7 mouse cellular contexts compared by ENCODE assay signal in the genomic region with DNA sequence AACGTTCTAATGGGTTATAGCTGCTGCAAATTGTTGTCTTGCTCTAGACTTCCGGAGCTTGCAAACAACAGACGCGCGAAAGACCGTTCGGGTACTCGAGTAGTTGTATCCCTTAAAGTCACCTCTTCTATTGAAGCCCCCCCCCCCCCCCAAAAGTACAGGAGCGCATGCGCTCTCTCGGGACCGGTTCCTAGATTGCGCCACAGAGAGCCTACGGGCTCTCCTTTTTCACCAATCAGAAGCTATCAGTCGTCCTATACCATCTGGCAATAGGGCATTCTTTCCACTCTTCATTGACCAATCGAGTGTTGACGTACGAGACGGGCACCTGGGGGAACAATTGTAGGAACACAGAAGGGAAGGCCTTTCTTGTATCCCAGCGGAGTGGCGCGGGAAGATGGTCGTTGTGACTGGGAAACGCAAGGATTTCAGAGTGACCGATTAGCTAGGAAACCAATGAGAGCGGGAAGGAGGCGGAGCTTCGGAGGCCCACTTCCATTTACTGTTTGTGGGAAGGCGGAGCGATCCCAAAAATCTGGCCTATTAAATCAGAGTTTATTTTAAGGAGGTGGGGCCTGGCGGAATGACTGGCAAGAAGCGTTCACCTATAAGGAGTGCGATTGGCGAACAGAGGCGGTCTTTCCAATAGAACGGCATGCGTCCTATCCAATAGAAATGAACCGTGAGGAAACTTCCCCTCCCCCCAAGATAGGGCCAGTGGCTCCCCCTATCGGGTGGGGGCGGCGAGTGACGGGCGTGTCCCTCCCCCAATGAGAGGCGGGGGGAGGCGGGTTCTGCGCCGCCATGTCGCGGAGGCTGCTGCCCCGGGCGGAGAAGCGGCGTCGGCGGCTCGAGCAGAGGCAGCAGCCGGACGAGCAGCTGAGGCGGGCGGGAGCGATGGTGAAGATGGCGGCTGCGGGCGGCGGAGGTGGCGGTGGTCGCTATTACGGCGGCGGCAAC. TPM values are rescaled to one million over a fixed set of nuclear protein-coding genes. Genes with fewer than 3 reads are reported as not detected.
DNase-seq lines count a peak whose midpoint lies in the region; ATAC-seq lines count a peak whose summit lies in the region.

No protein-coding gene starts in this region.

- peak overlapping the region; percentile 93 for H3K9ac ChIP-seq in embryonic facial prominence, embryonic 11.5 days (replicated peaks; ENCODE audit: low read length)
- peak overlapping the region; percentile 96 for H3K9ac ChIP-seq in limb, embryonic 11.5 days (ENCODE audit: low read length)
- H3K9ac ChIP-seq in midbrain, embryonic 14.5 days (replicated peaks; ENCODE audit: low read length): peak overlapping the region; percentile 88

- no peaks in the 10 kb centered on the region for H3K9me3 ChIP-seq in embryonic facial prominence, embryonic 11.5 days (replicated peaks; ENCODE audit: control insufficient read depth, low read length)
- no peaks in the 10 kb centered on the region for H3K9me3 ChIP-seq in limb, embryonic 11.5 days (ENCODE audit: control insufficient read depth, low read length)
- no peaks in the 10 kb centered on the region for H3K9me3 ChIP-seq in midbrain, embryonic 14.5 days (ENCODE audit: control insufficient read depth, low read length)

- H3K4me3 ChIP-seq in embryonic facial prominence, embryonic 11.5 days (ENCODE audit: low read depth, low read length): peak overlapping the region; percentile 72
- H3K4me3 ChIP-seq in limb, embryonic 11.5 days (ENCODE audit: low read depth, low read length): peak overlapping the region; percentile 85
- H3K4me3 ChIP-seq in midbrain, embryonic 14.5 days (replicated peaks; ENCODE audit: low read depth, low read length): peak overlapping the region; percentile 77

- peaks cover 7% of the 10 kb centered on the region; the same call in 1 of the 2 replicates for H3K4me1 ChIP-seq in embryonic facial prominence, embryonic 11.5 days (ENCODE audit: control insufficient read depth, insufficient read depth, low read length)
- H3K4me1 ChIP-seq in limb, embryonic 11.5 days (ENCODE audit: control insufficient read depth, insufficient read depth, low read length): peaks cover 20% of the 10 kb centered on the region
- peaks cover 22% of the 10 kb centered on the region for H3K4me1 ChIP-seq in midbrain, embryonic 14.5 days (ENCODE audit: control insufficient read depth, insufficient read depth, low read length)

- peak overlapping the region; percentile 89 for H3K4me2 ChIP-seq in embryonic facial prominence, embryonic 11.5 days (ENCODE audit: low read depth, low read length)
- peak overlapping the region; percentile 97 for H3K4me2 ChIP-seq in limb, embryonic 11.5 days (ENCODE audit: low read depth, severe bottlenecking)
- H3K4me2 ChIP-seq in midbrain, embryonic 14.5 days (ENCODE audit: low read length): peak overlapping the region; percentile 80

- DNase-seq in adrenal gland, postnatal 14 days: peak; percentile 99
- DNase-seq in embryonic facial prominence, embryonic 11.5 days (ENCODE audit: low spot score): peak; percentile 100
- peak; percentile 100 for DNase-seq in kidney, adult 11 months
- peak; percentile 99 for DNase-seq in limb, embryonic 11.5 days (ENCODE audit: low spot score)
- peak; percentile 99 for DNase-seq in midbrain, embryonic 14.5 days
- peak; percentile 97 to 98 for DNase-seq in spleen, adult 18-20 months

- ATAC-seq in embryonic facial prominence, embryonic 11.5 days (replicated peaks; ENCODE audit: insufficient number of reproducible peaks, low FRiP score, low TSS enrichment, low read depth): peak; percentile 89
- ATAC-seq in granulocyte monocyte progenitor cell, adult 5-6 weeks (replicated peaks; ENCODE audit: poor library complexity, severe bottlenecking): peak; percentile 64
- ATAC-seq in limb, embryonic 11.5 days (ENCODE audit: insufficient number of reproducible peaks, low FRiP score, low TSS enrichment, low read depth): peak; percentile 93
- ATAC-seq in midbrain, embryonic 14.5 days (ENCODE audit: low FRiP score, low TSS enrichment): peak; percentile 93

- H3K27ac ChIP-seq in embryonic facial prominence, embryonic 11.5 days (replicated peaks; ENCODE audit: low read depth, low read length): peak overlapping the region; percentile 98
- peak overlapping the region; percentile 99 for H3K27ac ChIP-seq in limb, embryonic 11.5 days (replicated peaks; ENCODE audit: low read depth, low read length)
- peak overlapping the region; percentile 99 for H3K27ac ChIP-seq in midbrain, embryonic 14.5 days (replicated peaks; ENCODE audit: low read depth, low read length)

- H3K27me3 ChIP-seq in embryonic facial prominence, embryonic 11.5 days (ENCODE audit: control insufficient read depth, insufficient read depth, low read length): no peaks in the 10 kb centered on the region
- H3K27me3 ChIP-seq in limb, embryonic 11.5 days (ENCODE audit: control insufficient read depth, insufficient read depth, low read length): no peaks in the 10 kb centered on the region
- H3K27me3 ChIP-seq in midbrain, embryonic 14.5 days (ENCODE audit: control insufficient read depth, insufficient read depth, low read length): no peaks in the 10 kb centered on the region

- H3K36me3 ChIP-seq in embryonic facial prominence, embryonic 11.5 days (replicated peaks; ENCODE audit: control insufficient read depth, insufficient read depth, low read depth, low read length): peaks cover 13% of the 10 kb centered on the region
- peaks cover 23% of the 10 kb centered on the region for H3K36me3 ChIP-seq in limb, embryonic 11.5 days (ENCODE audit: control insufficient read depth, insufficient read depth, low read length)
- peaks cover 34% of the 10 kb centered on the region for H3K36me3 ChIP-seq in midbrain, embryonic 14.5 days (ENCODE audit: control insufficient read depth, insufficient read depth, low read length)

- 0% methylated on average over 64 of the region's 70 CpGs for WGBS in embryonic facial prominence, embryonic 11.5 days
- under 1% methylated on average over 70 of the region's 70 CpGs for WGBS in limb, embryonic 11.5 days
- WGBS in midbrain, embryonic 14.5 days: under 1% methylated on average over 70 of the region's 70 CpGs

RNA-seq across cellular contexts. Expression of gene Hnrnpl, which starts 2.0 kb away (rescaled TPM):
- total RNA-seq in adrenal gland, postnatal 14 days (2021): 423 and 480 TPM in 2 replicates
- 328 and 350 TPM in 2 replicates for polyA plus RNA-seq in embryonic facial prominence, embryonic 11.5 days (2014; fragmentation: Nextera tagmentation; extraction: Ambion mirVana)
- total RNA-seq in granulocyte monocyte progenitor cell, adult 5-6 weeks (2014; fragmentation: Nextera tagmentation): 466 and 510 TPM in 2 replicates
- 276 and 296 TPM in 2 replicates for total RNA-seq in granulocyte monocyte progenitor cell, adult 5-6 weeks (2017)
- polyA plus RNA-seq in limb, embryonic 11.5 days (2014; fragmentation: Nextera tagmentation; extraction: Ambion mirVana): 362 and 390 TPM in 2 replicates
- 168 and 170 TPM in 2 replicates for polyA plus RNA-seq in midbrain, embryonic 14.5 days (2014; fragmentation: Nextera tagmentation; extraction: Ambion mirVana)

RNA-seq across cellular contexts. Expression of gene Ech1, which starts 14.6 kb away (rescaled TPM):
- total RNA-seq in adrenal gland, postnatal 14 days (2021): 1,138 and 1,196 TPM in 2 replicates
- polyA plus RNA-seq in embryonic facial prominence, embryonic 11.5 days (2014; fragmentation: Nextera tagmentation; extraction: Ambion mirVana): 103 and 106 TPM in 2 replicates
- total RNA-seq in granulocyte monocyte progenitor cell, adult 5-6 weeks (2014; fragmentation: Nextera tagmentation): 125 and 134 TPM in 2 replicates
- total RNA-seq in granulocyte monocyte progenitor cell, adult 5-6 weeks (2017): 76.3 and 99.3 TPM in 2 replicates
- 93.2 and 94.7 TPM in 2 replicates for polyA plus RNA-seq in limb, embryonic 11.5 days (2014; fragmentation: Nextera tagmentation; extraction: Ambion mirVana)
- polyA plus RNA-seq in midbrain, embryonic 14.5 days (2014; fragmentation: Nextera tagmentation; extraction: Ambion mirVana): 62.4 and 78.1 TPM in 2 replicates

RNA-seq across cellular contexts. Expression of gene Rinl, which starts 21.6 kb away (rescaled TPM):
- total RNA-seq in adrenal gland, postnatal 14 days (2021): 3.1 and 7.3 TPM in 2 replicates
- polyA plus RNA-seq in embryonic facial prominence, embryonic 11.5 days (2014; fragmentation: Nextera tagmentation; extraction: Ambion mirVana): 2.3 and 3.2 TPM in 2 replicates
- 67.9 and 72.3 TPM in 2 replicates for total RNA-seq in granulocyte monocyte progenitor cell, adult 5-6 weeks (2014; fragmentation: Nextera tagmentation)
- 55.9 and 75.5 TPM in 2 replicates for total RNA-seq in granulocyte monocyte progenitor cell, adult 5-6 weeks (2017)
- polyA plus RNA-seq in limb, embryonic 11.5 days (2014; fragmentation: Nextera tagmentation; extraction: Ambion mirVana): 2.0 and 3.2 TPM in 2 replicates
- polyA plus RNA-seq in midbrain, embryonic 14.5 days (2014; fragmentation: Nextera tagmentation; extraction: Ambion mirVana): 1.1 and 2.4 TPM in 2 replicates

RNA-seq across cellular contexts. Expression of gene Lgals4, which starts 23.3 kb away (rescaled TPM):
- 18.7 and 32.4 TPM in 2 replicates for total RNA-seq in adrenal gland, postnatal 14 days (2021)
- 1.5 and 1.9 TPM in 2 replicates for polyA plus RNA-seq in embryonic facial prominence, embryonic 11.5 days (2014; fragmentation: Nextera tagmentation; extraction: Ambion mirVana)
- total RNA-seq in granulocyte monocyte progenitor cell, adult 5-6 weeks (2014; fragmentation: Nextera tagmentation): 20.5 and 20.8 TPM in 2 replicates
- 3.9 and 6.6 TPM in 2 replicates for total RNA-seq in granulocyte monocyte progenitor cell, adult 5-6 weeks (2017)
- 1.9 and 2.2 TPM in 2 replicates for polyA plus RNA-seq in limb, embryonic 11.5 days (2014; fragmentation: Nextera tagmentation; extraction: Ambion mirVana)
- polyA plus RNA-seq in midbrain, embryonic 14.5 days (2014; fragmentation: Nextera tagmentation; extraction: Ambion mirVana): 1.7 and 3.3 TPM in 2 replicates

RNA-seq across cellular contexts. Expression of gene Nfkbib, which starts 43.1 kb away (rescaled TPM):
- total RNA-seq in adrenal gland, postnatal 14 days (2021): 38.5 and 43.0 TPM in 2 replicates
- 33.4 and 41.0 TPM in 2 replicates for polyA plus RNA-seq in embryonic facial prominence, embryonic 11.5 days (2014; fragmentation: Nextera tagmentation; extraction: Ambion mirVana)
- total RNA-seq in granulocyte monocyte progenitor cell, adult 5-6 weeks (2014; fragmentation: Nextera tagmentation): 22.0 and 36.0 TPM in 2 replicates
- total RNA-seq in granulocyte monocyte progenitor cell, adult 5-6 weeks (2017): 20.0 and 24.1 TPM in 2 replicates
- polyA plus RNA-seq in limb, embryonic 11.5 days (2014; fragmentation: Nextera tagmentation; extraction: Ambion mirVana): 40.3 and 44.4 TPM in 2 replicates
- polyA plus RNA-seq in midbrain, embryonic 14.5 days (2014; fragmentation: Nextera tagmentation; extraction: Ambion mirVana): 55.9 and 66.2 TPM in 2 replicates

Comparison
In these comparisons a context has a peak if more than half of its experiments do, and no peak if none do; other contexts are left out.
1. Peak in every context shown above with its lines: DNase-seq, ATAC-seq, H3K4me3 ChIP-seq and H3K27ac ChIP-seq.